Mouse (Mus musculus) testis, adult 2 months (tissue): ENCODE results near the gene Mpped2. TPM values are rescaled to one million over a fixed set of nuclear protein-coding genes. Genes with fewer than 3 reads are reported as not detected.

Experiments
- H3K27ac ChIP-seq: fragments of 200-500 bp; 2 replicates; pipeline ENCODE4 v1.5.1; 2012; ENCODE audit warnings: low read depth, low read length; ENCODE audit not compliant: control insufficient read depth, insufficient read depth
- H3K27me3 ChIP-seq: fragments of 200-500 bp; 2 replicates; pipeline ENCODE4 v1.6.1; 2012; ENCODE audit warnings: mild to moderate bottlenecking, low read length, moderate library complexity; ENCODE audit not compliant: control insufficient read depth, insufficient read depth
- H3K36me3 ChIP-seq: fragments of 200-500 bp; 2 replicates; pipeline ENCODE4 v1.6.1; 2012; ENCODE audit warnings: mild to moderate bottlenecking, low read length; ENCODE audit not compliant: control insufficient read depth, insufficient read depth
- H3K4me1 ChIP-seq: fragments of 200-500 bp; 2 replicates; pipeline ENCODE4 v1.6.1; 2012; ENCODE audit warnings: low read length; ENCODE audit not compliant: control insufficient read depth, insufficient read depth
- H3K4me3 ChIP-seq: fragments of 200-500 bp; 2 replicates; pipeline ENCODE4 v1.5.1; 2012; ENCODE audit warnings: low read depth, mild to moderate bottlenecking, low read length, moderate library complexity, mixed read lengths; ENCODE audit not compliant: control insufficient read depth
- CTCF ChIP-seq: fragments of 200-500 bp; IDR thresholded peaks from 2 replicates; pipeline ENCODE4 v1.5.1; 2012; ENCODE audit warnings: low read depth, mild to moderate bottlenecking, inconsistent platforms, low read length, moderate library complexity; ENCODE audit not compliant: control insufficient read depth, insufficient read depth, insufficient replicate concordance
- POLR2A ChIP-seq: fragments of 200-500 bp; IDR thresholded peaks from 2 replicates; pipeline ENCODE4 v1.6.1; 2012; ENCODE audit warnings: low read depth, mild to moderate bottlenecking, inconsistent platforms, low read length, moderate library complexity; ENCODE audit not compliant: control insufficient read depth
- polyA plus RNA-seq: library from polyadenylated mRNA; depleted of rRNA; stranded (reverse); fragments of >200 nt; gene quantifications from 2 replicates; pipeline ENCODE4 v1.2.3, GENCODE M21; 2012

Gene Mpped2
- polyA plus RNA-seq, 1 experiment = 0.88 TPM

GRCm38 (mm10) chr2:106788573-106788972 is 95.5 kb downstream of the Mpped2 start:
- no peaks in the 10 kb centered on the region for H3K4me1 ChIP-seq
- no peak overlapping the region for H3K27ac ChIP-seq

GRCm38 (mm10) chr2:106789694-106790328 is 96.7 kb downstream of the Mpped2 start:
- TF ChIP-seq POLR2A (no peak), CTCF (no peak)
- Histone ChIP-seq H3K4me3 (no peak overlapping the region), H3K27me3 (no peaks in the 10 kb centered on the region), H3K27ac (no peak overlapping the region), H3K4me1 (no peaks in the 10 kb centered on the region), H3K36me3 (no peaks in the 10 kb centered on the region)

More at GRCm38 (mm10) chr2:106788573-106788972, 95.5 kb downstream of the Mpped2 start:
- no peaks in the 10 kb centered on the region for H3K27me3 ChIP-seq
- no peak for TF ChIP-seq POLR2A
- no peak for TF ChIP-seq CTCF
- no peak overlapping the region for H3K4me3 ChIP-seq
- no peaks in the 10 kb centered on the region for H3K36me3 ChIP-seq

DNA sequence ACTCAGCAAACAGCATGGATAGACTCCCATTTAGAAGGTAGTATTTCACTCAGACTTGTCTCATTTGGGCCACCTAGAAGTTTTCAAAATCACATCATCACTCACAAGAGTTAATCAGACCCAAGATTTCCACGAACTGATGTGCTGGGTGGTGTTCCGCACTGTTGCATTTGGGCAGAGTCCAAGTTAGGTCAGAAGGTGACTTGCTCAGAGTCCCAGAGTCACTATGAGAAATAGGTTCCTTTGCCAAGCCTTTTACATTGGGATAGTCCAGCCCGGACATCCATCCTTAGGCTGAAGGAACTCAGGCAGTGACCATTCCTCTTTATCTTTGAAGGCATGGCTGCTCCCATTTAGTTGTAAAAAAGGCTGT is 97.2 kb downstream of the Mpped2 start:
- TF ChIP-seq CTCF (no peak), POLR2A (no peak)
- no peak overlapping the region for H3K4me3 ChIP-seq
- H3K27me3 ChIP-seq = no peaks in the 10 kb centered on the region
- H3K36me3 ChIP-seq = no peaks in the 10 kb centered on the region
- no peak overlapping the region for H3K27ac ChIP-seq
- no peaks in the 10 kb centered on the region for H3K4me1 ChIP-seq

GRCm38 (mm10) chr2:106796246-106796645 is 103.2 kb downstream of the Mpped2 start:
- no peak for TF ChIP-seq POLR2A
- no peak for TF ChIP-seq CTCF
- Histone ChIP-seq H3K27me3 (no peaks in the 10 kb centered on the region), H3K4me1 (no peaks in the 10 kb centered on the region), H3K27ac (no peak overlapping the region), H3K36me3 (no peaks in the 10 kb centered on the region), H3K4me3 (no peak overlapping the region)

DNA sequence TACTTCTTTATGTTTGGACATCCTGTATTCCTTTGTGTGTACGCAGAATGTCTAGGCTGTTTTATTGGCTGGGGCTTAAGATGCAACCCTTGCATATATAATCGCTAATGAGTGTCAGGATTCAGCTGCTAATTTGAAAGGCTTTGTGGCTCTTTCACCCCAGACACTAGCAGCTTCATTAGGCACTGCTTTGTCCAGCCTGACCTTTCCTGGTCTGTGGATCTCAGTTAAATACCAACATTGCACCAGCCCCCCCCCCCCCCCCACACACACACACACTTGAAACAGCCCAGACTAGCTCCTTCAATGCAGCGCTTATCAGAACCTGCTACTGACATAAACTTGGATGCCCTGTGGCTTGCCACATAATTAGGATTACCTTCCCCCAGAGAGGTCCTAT is 104.8 kb downstream of the Mpped2 start:
- no peaks in the 10 kb centered on the region for H3K27me3 ChIP-seq
- no peak overlapping the region for H3K27ac ChIP-seq
- H3K4me1 ChIP-seq = no peaks in the 10 kb centered on the region
- no peak overlapping the region for H3K4me3 ChIP-seq
- TF ChIP-seq POLR2A (no peak), CTCF (no peak)
- no peaks in the 10 kb centered on the region for H3K36me3 ChIP-seq

GRCm38 (mm10) chr2:106798824-106799223 is 105.8 kb downstream of the Mpped2 start:
- H3K27me3 ChIP-seq = no peaks in the 10 kb centered on the region
- no peak overlapping the region for H3K4me3 ChIP-seq
- no peaks in the 10 kb centered on the region for H3K36me3 ChIP-seq
- H3K4me1 ChIP-seq = no peaks in the 10 kb centered on the region
- H3K27ac ChIP-seq = no peak overlapping the region
- TF ChIP-seq POLR2A = no peak
- no peak for TF ChIP-seq CTCF

DNA sequence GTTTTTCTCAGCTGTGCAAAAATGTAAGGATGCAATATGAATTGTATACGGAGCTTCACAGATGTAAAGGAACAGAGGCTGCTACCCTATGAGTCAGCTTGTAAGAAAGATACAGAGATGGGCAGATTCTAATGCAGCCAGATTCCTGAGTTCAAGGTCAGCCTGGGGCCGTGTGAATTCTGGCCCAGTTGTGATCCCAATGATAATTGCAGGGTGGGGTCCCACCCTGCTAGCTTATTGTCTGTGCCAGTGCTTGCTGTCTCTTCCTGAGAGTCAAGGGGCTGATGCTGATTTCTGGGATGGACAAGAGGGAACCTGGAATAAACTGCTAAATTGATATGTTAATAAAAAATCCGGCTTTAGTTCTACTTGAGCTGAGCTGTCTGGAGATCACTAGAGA is 122.8 kb downstream of the Mpped2 start:
- Histone ChIP-seq H3K4me1 (no peaks in the 10 kb centered on the region), H3K27me3 (no peaks in the 10 kb centered on the region), H3K27ac (no peak overlapping the region), H3K36me3 (no peaks in the 10 kb centered on the region), H3K4me3 (no peak overlapping the region)
- no peak for TF ChIP-seq POLR2A
- no peak for TF ChIP-seq CTCF
